Mouse (Mus musculus) heart, postnatal 36 days (tissue): ENCODE data around the gene Esyt3. TPM values are rescaled to one million over a fixed set of nuclear protein-coding genes. Genes with fewer than 3 reads are reported as not detected.

Experiments used
- DNase-seq, 2 experiments: peaks; one replicate each; pipeline ENCODE4 v3.0.0; 2021 to 2022
- intact Hi-C: fragments of 180-260 bp; cut with DNase I; formaldehyde crosslinking; loops from one replicate; pipeline ENCODE4 v1.15.1; 2025
- total RNA-seq, 2 experiments: library from RNA; stranded (reverse); gene quantifications; 2 replicates each; pipeline ENCODE4 v1.2.3; 2021

Gene Esyt3
- total RNA-seq, result under 1 TPM; 0.30 to 0.69 TPM

DNA sequence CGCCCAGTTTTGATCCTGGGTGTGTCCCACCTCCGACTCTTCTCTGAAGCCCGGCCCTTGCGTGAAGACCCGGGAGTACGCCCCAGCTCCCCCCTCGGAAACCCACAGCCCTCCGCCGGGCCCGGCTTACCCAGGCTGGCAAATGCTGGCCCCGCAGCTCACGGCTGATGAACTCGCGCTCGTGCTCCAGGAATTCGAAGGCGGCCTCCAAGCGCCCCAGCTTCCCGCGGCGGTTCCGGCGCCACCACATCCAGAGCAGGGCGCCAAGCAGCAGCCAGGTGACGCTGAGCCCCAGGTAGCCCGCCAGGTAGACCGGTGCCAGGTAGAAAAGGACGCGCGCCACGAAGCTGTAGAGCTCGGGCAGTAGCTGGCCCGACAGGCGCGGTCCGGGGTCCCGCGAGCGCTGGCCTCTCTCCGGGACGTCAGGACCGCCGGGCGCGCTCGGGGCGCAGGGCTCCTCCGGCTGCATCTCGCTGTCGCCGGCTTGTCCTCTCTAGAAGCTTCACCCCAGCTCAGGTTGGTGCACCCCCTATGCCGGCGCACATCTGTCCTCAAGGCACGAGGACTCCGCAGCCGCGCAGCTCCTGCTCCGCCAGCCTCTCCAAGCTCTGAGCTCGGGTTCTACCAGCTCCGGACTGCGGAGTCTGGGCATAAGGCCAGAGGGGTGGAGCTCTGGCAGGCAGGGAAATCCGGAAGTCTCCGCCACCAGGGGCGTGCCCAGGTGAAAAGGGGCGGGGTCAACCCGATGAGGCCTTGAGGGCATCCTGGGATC lies at the start of gene Esyt3:
Gene Esyt3 (minus strand): TSS at position 637 of the 772 bp plus-strand sequence.
- intact Hi-C loops, result no loop called here
- peak in 1 of 2 experiments; percentile 16 for DNase-seq

DNA sequence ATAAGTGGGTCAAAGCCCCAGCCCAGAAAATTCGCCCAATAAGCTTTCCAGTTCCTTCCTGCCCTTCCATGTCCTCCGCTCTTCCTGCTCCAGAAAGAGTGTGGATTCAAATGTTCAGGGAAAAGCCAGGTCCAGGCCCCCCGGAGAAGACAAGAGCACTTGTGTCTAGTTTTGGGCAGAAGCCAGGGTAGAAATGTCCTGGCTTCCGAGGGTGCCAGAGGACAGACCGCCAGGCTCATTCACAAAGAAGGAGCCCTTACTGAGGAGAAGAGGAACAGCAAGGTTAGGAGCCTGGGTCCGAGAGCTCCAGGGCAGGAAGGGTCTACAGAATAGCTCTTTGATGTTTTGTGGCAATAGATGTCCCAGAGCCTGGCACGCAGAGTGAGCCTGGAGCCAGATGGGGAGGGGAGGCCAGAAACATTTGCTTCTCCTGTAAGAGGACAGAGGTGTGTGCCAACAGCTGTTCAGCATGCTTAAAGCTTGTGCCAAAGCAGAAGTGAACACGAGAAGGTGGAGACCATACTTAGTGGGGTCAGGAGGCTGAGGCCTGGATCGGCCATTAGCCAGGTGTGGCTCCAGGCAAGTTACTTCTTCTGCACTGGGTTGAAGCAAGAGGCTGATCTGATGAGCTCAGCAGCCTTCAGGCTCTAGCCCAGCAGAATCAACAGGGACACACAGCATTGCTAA lies 43.1 kb upstream of the Esyt3 start:
- no peak for DNase-seq
- intact Hi-C loops, result no loop called here

DNA sequence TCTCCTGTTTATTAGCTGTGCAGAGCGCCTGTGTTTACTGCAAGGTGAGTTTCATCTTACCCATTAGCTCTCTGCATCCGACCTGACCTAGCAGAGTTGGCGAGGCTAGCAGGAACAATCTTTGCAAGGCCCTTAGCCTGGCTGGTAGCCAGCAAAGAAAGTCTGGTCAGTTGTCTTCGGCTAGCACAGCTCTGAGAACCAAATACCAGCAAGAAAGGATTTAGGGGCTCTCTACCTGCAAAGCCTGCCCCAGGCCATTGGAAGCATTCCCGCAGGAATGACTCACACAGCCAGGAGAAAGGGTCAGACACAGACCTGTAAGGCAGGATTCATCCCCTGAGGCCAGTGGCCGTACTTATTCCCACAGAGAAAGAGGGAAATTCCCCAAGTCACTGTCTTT lies 42.4 kb upstream of the Esyt3 start:
- intact Hi-C loops, result no loop called here
- no peak for DNase-seq

DNA sequence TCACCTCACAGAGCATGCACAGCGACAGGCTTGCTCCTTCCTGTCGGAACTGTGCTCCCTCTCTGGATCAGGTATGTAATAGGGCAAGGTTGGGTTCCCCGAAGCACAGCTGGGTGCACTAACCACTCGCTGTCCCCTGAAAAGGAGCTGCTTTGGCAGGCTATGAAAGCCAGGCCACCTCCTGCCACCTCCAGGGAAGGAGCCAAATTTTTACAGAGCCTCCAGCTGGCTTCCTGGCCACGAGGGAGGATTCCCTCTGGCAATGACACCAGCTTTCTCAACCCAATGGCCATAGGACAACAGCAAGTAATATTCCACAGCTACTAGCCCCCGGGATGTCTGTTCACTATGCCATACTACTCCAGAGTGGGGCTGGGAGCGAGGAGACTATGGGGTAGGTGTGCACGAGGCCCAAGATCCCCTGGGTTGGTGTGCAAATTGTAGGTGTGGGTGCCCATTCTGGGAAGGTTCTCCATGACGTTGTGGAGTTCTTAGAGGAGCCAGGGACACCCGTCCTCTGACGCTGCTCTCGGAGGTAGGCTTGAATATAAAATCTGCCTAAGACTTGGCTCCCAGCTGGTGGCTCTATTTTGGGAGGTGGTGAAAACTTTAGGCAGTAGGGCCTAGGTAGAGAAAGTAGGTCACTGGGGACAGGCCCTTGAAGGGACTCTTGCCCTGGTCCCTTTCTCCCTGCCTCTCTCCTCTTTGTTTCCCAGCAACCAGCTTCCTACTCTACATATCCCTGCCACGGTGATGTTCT lies 38.9 kb upstream of the Esyt3 start:
- intact Hi-C loops, result no loop called here
- DNase-seq, result no peak

DNA sequence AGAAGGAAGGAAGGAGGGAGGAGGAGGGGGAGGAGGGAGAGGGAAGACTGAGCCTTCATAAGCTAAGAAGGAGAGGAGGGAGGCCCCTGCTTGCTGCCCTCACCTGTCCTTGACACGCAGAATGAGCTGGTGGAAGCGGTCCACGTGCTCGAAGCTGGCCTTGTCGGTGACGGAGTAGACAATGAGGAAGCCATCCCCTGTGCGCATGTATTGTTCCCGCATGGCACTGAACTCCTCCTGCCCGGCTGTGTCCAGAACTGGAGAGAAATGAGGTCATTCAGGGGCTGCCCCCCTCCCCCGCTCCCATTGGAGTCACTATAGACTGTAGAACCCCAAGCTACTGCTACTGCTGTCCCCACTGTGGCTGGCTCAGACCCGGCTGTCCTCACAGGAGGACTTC lies 36.0 kb upstream of the Esyt3 start:
- no peak for DNase-seq
- intact Hi-C loops, result no loop called here

DNA sequence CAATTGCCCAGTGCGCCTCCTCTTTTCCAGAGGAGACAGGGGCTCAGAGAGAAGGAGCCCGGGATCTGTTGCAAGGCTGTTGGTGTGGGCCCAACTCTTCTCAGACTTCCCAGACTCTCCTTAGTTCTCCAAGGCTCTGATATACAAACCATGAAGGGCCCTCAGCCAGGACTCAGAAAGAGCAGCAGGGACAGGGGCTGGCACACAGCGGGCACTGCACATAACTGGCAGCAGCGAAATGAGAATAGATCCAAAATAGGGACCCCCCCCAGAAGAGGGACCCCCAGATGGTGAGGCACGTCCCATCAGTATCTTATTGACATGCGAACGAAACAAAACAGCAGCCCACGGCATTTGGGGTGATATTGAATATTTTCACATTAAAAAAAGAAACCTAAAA lies 34.8 kb upstream of the Esyt3 start:
- intact Hi-C loops, result no loop called here
- no peak for DNase-seq

DNA sequence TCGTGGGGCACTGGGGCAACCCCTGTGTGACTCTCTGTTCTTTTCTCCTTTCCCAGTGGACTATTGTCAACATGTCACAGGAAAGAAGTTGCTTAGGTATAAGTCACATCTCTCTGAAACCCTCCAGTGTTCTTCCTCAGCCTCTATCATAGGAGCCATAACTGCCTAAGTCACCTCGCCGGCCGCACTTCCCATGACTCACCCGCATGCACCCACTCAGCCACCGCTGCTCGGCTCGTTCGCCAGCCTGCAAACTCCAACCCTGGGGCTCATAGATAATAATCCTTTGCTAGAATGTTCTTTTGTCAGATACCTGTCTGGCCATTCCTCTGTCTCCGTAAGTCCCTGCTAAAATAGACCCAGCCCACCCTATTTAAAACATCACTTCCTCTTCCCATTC lies 33.2 kb upstream of the Esyt3 start:
- no peak for DNase-seq
- intact Hi-C loops, result no loop called here

DNA sequence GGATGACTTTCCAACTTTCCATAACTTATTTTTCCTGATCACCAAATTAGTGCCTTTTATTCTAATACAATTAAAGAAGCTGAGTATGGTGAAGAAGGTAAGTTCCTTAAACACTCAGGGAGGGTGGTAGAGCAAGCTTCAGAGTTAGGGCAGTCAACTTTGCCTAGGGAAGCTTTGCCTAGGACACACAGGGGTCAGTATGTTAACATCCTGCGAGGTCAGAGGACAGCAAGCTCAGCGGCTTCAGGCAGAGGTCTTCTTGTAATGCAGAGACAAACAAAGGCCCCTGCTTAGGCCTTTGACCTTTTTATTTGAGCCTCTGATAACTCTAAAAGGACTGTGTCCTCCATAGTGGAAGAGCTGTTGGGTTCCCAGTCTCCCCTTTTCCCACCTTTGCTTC lies 32.4 kb upstream of the Esyt3 start:
- no peak for DNase-seq
- intact Hi-C loops, result no loop called here

DNA sequence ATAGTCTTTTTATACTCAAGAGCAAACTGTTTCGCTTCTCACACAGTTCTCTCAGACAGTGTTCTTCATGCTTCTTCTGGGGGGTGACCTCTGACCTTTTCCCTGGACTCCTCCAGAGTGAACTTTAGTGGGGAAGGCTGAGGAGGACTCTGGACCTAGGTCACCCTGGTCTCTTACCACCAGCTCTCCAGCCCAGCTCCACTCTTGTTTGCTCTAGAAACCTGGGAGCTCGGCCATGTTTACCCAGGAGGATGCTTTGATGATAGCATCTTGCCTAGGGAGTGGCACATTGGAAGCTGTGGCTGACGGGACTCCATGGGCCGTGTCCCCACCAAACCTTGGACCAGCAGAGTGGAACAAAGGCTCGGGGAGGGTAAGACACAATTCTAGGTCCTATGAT lies 31.8 kb upstream of the Esyt3 start:
- DNase-seq, result no peak
- intact Hi-C loops, result no loop called here

DNA sequence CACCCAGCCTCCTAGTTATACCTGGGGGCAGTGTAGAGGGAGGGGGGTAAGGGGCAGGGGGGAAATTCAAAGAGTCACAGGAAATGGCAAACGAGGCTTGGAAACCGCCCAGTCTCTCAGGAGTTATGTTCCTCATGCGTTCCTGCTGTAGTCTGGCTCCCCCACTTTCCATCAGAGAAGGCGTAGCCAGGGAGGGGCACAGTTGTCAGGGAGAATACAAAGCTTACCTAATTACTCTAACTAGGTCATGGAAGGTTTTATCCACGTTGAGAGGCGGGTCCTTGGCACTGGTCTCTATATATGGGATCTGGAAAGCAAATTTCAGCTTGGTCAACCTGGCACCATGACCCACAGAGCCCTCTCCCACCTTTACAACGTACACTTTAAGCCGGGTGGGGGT lies 31.1 kb upstream of the Esyt3 start:
- no peak for DNase-seq
- intact Hi-C loops, result no loop called here

DNA sequence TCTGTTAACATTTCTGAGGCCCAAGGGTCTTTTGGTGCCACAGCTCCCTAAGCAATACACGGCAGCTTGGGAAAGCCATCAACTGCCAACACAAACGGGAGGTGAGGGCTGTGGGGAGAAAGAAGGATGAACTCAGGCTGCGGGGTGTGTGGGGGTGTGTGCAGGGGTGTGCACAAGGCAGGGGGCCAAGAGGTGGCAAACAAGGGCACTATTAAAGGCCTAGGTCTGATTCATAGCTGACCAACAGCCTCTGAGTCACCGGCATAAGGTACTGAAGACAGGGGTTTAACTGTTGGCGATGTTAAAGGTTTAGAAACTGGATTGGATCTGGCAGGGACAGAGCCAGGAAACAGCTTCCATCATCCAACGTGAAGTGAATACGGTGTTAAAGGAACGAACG lies 30.5 kb upstream of the Esyt3 start:
- no peak for DNase-seq
- intact Hi-C loops, result no loop called here

DNA sequence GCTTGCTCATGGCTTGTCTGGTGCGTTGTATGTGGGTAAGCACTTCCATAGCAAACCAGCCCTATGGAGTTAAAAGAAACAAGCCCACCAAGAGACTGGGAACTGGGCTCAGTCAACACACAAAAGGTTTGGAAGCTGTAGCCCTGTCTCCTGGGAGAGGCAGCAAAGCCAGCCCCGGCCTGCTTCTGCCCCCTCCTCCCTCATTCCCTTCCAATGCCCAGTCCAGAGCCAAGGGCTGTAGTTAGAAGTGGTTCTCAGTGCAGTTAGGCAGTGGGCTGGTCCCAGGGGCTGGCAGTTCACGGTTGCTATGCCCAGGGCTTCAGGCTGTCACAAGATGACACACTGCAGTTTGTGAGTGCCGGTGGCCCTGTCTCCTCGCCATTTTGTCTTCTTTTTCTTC lies 29.7 kb upstream of the Esyt3 start:
- intact Hi-C loops, result no loop called here
- DNase-seq, result no peak

DNA sequence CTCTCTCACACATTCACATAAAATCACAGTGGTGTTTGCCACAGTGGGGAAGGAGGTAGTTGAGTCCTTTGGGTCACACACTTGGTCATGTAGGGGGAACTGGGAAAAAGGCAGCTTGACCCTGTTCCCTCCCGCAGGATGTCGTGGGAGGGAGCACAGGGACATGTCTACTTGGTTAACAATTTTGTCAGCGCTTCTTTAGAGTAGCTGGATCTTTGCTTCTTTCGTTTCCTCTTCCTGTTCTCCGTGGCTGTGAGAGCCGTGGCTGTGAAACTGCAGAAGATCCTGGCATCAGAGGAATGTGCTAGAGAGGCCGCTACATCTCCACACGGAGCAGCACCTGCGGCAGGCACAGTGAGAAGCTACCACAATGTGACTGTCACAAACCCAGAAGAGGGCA lies 24.2 kb upstream of the Esyt3 start:
- intact Hi-C loops, result no loop called here
- DNase-seq, result no peak

DNA sequence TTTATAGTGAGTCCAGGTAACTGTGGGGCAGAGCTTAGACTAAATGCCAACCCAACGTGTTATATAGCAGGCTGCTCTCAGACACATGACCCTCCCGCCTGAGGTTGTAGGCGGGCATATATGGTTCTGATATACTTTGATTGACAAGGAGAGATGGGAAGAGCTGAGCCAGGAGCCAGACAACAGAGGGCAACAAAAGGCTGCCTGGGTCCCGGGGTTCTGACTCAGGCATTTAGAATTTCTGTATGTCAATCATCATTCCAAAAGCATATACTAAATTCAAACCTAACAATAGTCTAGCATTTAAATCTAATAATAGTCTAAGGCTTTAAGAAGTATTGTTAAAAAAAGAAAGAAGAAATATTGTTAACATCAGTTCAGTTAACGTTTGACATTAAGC lies 20.8 kb upstream of the Esyt3 start:
- intact Hi-C loops, result loop anchor here (10.0 kb wide), 1 partner anchor 764 kb away; no protein-coding TSS in a partner anchor
- DNase-seq, result no peak

DNA sequence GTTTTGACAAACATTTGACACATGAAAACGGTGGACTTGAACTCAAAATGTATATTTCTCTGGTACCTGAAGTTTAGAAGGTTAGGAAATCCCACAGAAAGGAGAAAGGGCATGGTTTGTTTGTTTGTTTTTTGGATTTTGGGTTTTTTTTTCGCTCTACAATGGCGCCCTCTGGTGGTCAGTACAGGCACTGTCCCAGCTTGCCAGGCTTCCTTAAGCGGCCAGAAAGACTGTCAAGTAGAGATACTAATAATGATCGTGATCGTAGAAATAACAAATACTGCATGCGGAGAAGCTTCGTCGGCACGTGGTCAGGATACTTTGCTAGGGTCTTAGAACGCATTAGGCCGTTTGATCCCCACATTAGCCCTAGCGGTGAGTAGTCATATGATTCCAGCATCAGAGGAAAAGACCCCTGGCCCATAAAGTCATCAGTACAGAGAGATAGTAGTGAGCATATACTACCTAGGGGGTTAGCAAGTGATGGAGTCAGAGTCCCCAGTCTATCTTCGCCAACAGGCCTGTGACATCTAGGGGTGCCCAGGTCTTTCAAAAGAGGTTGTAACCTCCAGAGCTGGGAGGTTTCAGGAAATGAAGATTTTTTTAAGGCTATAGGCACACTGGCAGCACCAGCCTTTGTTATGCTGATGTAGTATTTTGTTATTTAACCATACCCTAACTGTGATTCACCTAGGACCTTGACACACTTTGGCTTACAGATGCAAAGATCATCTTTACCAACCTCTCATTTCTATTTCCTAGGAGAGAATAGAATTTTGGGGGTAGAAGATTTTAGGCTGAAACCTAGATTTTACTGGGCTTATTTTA lies 18.4 kb upstream of the Esyt3 start:
- DNase-seq, result peak; percentile 67 to 73
- intact Hi-C loops, result loop anchor here (1.0 to 10.0 kb wide), 5 partner anchors 74 to 762 kb away; partner anchors contain the start of genes Cep70 and Nme9

DNA sequence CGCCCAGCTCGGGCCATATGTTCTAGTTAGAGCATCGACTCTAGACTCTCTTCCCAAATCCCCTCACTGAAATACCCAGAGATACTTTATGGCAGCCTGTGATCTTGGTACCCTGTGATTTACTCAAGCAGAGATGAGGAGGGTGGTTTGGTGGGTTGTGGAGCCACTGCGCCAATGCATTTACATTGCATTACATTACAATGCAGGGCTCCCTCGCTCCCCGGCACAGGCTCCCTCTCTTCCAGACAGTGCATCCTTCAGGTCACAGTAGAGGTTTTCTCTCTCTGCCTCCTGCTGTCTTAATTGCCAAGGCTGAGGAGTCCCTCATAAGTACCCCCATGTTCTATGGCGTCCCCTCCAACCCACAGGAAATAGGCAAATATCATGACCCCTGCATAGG lies 10.1 kb upstream of the Esyt3 start:
- intact Hi-C loops, result no loop called here
- no peak for DNase-seq

DNA sequence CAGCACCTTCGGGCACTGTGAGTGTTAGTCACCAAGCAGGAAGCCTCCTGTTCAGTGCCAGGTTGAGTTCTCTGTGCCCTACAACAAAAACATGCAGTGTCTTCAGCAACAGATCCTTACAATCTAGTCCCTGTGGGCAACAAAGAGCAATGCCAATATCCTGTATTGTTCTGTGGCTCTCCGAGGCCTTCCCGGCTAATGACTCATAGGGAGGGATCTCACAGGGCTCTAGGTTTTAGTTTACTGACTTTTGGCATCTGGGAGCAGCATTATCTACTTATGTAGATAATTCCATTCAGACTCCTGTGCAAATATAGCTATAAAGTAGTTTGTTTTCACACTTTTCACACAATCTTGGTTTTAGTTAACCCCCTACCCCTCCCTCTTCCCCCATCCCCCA lies 7.5 kb upstream of the Esyt3 start:
- intact Hi-C loops, result no loop called here
- DNase-seq, result no peak

DNA sequence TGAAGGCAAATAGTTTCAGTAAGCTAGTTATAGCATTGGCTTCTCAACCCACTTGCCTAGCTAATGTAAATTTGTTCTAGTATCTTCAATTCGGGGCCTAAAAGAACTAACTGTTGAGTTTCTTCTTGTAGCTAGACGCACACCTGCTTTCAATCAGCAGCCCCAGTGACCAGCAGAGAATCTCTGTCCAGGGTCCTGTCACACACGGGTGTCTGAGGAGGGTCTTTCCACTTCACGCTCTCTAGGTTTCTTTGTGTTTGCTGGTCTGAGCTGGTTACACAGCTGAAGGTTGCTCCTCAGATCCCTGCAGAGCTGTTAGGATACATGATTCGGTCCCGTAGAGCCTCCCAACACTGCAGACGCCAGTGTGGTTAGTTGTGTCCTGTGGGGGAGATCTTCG lies 4.7 kb upstream of the Esyt3 start:
- intact Hi-C loops, result no loop called here

DNA sequence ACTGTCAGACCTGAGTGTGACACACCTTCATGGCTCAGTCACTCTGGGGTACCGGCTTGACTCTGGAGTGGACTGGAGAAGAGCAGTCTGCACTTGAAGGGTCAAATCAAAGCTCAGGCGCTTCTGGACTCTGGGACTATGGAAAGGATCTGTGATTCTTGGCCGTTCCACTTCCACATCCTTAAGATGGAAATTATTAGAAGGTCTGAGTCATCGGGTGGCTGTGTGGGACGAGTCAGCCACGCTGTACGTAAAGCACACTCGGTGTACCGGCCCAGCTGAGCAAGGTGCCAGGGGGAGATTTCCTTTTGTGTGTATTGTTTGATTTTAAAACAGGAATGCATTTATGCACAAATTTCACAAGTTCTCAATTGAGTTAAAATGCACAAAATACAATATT lies 3.6 kb upstream of the Esyt3 start:
- DNase-seq, result no peak
- intact Hi-C loops, result no loop called here

More for the DNA sequence above, 4.7 kb upstream of the Esyt3 start:
- DNase-seq, result no peak

DNA sequence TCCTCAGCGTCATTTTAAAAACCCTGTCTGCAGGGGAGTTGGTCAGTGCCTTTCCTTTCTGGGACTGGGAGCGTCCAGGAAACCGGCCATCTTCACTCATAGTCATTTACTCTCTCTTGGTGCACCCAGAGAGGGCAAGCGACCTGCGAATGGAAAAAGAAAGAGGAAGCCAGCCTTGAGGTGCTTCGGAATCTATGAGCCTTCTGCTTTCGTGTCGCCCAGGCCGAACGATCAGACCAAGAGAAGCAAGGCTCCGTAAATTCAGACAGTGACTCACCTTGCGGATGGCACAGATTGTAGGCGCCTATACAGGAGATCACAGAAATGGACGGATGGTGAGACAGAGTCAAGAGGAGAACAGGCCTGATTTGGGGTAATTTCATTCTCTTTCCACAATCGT lies 655 bp upstream of the Esyt3 start:
- intact Hi-C loops, result no loop called here
- DNase-seq, result no peak

DNA sequence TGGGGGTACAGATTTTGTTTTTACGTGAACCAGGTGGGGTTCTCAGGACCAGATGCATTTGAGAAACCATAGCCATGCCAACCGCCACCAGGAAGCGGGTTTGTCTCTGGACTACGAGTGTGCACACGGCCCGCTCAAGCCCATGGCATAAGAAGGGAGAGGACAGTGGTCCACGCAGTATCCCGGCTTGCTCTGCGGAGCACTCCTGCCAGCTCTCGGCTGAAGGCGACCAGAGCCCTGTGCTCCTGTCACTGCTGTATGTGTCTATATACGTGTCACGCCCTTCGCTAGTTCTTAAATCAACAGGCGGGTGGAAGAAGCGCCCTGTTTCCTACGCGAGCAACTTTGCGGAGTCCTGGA lies 816 bp downstream of the Esyt3 start:
- intact Hi-C loops, result no loop called here
- no peak for DNase-seq
